Mouse (Mus musculus) thymus, adult 2 months (tissue): Measurements from ENCODE around the gene Olig3. TPM values are rescaled to one million over a fixed set of nuclear protein-coding genes. Genes with fewer than 3 reads are reported as not detected.

Source experiments
- DNase-seq: peaks from one replicate; pipeline ENCODE4 v3.0.0; 2021
- H3K27ac ChIP-seq: fragments of 200-500 bp; 2 replicates; pipeline ENCODE4 v1.5.1; 2012; ENCODE audit warnings: low read length, control low read depth; ENCODE audit not compliant: control insufficient read depth, insufficient read depth
- H3K27me3 ChIP-seq: fragments of 200-500 bp; 2 replicates; pipeline ENCODE4 v1.6.1; 2012; ENCODE audit warnings: mild to moderate bottlenecking, low read length, moderate library complexity, mixed read lengths; ENCODE audit not compliant: control insufficient read depth, insufficient read depth
- H3K36me3 ChIP-seq: fragments of 200-500 bp; 2 replicates; pipeline ENCODE4 v1.6.1; 2012; ENCODE audit warnings: mild to moderate bottlenecking, low read length, moderate library complexity; ENCODE audit not compliant: control insufficient read depth, insufficient read depth
- H3K4me1 ChIP-seq: fragments of 200-500 bp; replicated peaks from 2 replicates; pipeline ENCODE4 v1.6.1; 2012; ENCODE audit warnings: low read length; ENCODE audit not compliant: control insufficient read depth, insufficient read depth
- H3K4me3 ChIP-seq: fragments of 200-500 bp; 2 replicates; pipeline ENCODE4 v1.5.1; 2012; ENCODE audit warnings: mild to moderate bottlenecking, low read length, control low read depth, moderate library complexity; ENCODE audit not compliant: control insufficient read depth, insufficient read depth
- CTCF ChIP-seq: fragments of 200-500 bp; IDR thresholded peaks from 2 replicates; pipeline ENCODE4 v1.5.1; 2012; ENCODE audit warnings: mild to moderate bottlenecking, control low read depth, low read length, moderate library complexity, borderline replicate concordance; ENCODE audit not compliant: control insufficient read depth, poor library complexity, insufficient read depth; ENCODE audit errors: extremely low read depth
- POLR2A ChIP-seq: fragments of 200-500 bp; IDR thresholded peaks from 2 replicates; pipeline ENCODE4 v1.6.1; 2012; ENCODE audit warnings: mild to moderate bottlenecking, low read length, control low read depth, moderate library complexity; ENCODE audit not compliant: control insufficient read depth, poor library complexity, insufficient read depth; ENCODE audit errors: extremely low read depth
- WGBS: fragments of 180-500 bp; shearing (Covaris S2); methylation state at CpG from one replicate; pipeline ENCODE4 v1.1.7; 2018; 5-methylcytosine and 5-hydroxymethylcytosine counted together
- polyA plus RNA-seq: library from polyadenylated mRNA; depleted of rRNA; stranded (reverse); fragments of >200 nt; gene quantifications from 2 replicates; pipeline ENCODE4 v1.2.3, GENCODE M21; 2012

The Olig3 gene
- polyA plus RNA-seq, 1 experiment, result 3.9 TPM

GRCm38 (mm10) chr10:19353631-19354030, 2.7 kb upstream of the Olig3 start:
- no peak for TF ChIP-seq CTCF
- TF ChIP-seq POLR2A, result no peak
- H3K27ac ChIP-seq, result no peak overlapping the region
- peaks cover 26% of the 10 kb centered on the region for H3K4me1 ChIP-seq
- whole genome bisulfite sequencing, result 28% methylated on average over 5 of the region's 5 CpGs
- no peaks in the 10 kb centered on the region for H3K36me3 ChIP-seq
- H3K4me3 ChIP-seq, result no peak overlapping the region
- peaks cover 49% of the 10 kb centered on the region for H3K27me3 ChIP-seq
- DNase-seq, result no peak

DNA sequence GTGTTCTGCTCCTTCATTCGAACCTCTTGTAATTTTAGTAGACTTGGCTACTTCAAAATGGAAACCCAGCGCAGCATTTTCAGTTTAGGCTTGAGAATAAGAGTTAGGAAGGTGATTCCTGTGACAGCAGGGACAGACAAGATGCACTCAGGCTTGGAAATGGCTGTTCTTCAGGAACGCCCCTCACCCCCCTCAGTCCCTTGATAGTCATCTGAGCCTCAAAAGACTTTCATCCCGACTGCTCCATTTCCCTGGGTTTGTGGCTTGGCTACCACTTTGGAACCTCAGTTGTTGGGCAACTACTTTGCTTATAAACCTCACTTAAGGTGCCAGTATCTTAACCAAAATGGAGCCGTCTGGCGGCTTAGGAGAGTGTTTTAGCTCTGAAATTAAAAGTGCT, 2.2 kb upstream of the Olig3 start:
- H3K4me3 ChIP-seq, result no peak overlapping the region
- H3K27me3 ChIP-seq, result peaks cover 49% of the 10 kb centered on the region
- 20% methylated on average over 6 of the region's 6 CpGs for whole genome bisulfite sequencing
- no peak for TF ChIP-seq POLR2A
- TF ChIP-seq CTCF, result no peak
- no peak overlapping the region for H3K27ac ChIP-seq
- no peaks in the 10 kb centered on the region for H3K36me3 ChIP-seq
- H3K4me1 ChIP-seq, result peaks cover 26% of the 10 kb centered on the region
- DNase-seq, result no peak

DNA sequence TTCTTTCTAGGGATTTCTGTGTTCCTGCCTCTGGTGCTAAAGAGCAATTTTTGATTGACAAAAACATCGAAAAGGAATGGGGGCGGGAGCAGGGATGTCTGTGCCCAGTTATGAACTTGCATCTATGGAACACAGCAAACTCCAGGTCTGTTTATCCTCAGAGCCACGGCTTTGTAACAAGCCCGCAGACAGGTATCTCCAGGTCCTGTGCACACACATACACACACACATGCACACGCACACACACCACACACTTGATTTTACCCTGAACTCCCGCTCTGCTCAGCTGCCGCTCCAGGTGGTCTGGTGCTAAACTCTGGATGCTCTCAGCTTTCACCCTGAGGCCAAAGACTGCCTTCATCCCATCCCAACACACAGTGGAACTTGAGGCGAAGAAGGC, 1.3 kb upstream of the Olig3 start:
- no peak overlapping the region for H3K27ac ChIP-seq
- H3K27me3 ChIP-seq, result peaks cover 49% of the 10 kb centered on the region
- TF ChIP-seq POLR2A (no peak), CTCF (no peak)

DNA sequence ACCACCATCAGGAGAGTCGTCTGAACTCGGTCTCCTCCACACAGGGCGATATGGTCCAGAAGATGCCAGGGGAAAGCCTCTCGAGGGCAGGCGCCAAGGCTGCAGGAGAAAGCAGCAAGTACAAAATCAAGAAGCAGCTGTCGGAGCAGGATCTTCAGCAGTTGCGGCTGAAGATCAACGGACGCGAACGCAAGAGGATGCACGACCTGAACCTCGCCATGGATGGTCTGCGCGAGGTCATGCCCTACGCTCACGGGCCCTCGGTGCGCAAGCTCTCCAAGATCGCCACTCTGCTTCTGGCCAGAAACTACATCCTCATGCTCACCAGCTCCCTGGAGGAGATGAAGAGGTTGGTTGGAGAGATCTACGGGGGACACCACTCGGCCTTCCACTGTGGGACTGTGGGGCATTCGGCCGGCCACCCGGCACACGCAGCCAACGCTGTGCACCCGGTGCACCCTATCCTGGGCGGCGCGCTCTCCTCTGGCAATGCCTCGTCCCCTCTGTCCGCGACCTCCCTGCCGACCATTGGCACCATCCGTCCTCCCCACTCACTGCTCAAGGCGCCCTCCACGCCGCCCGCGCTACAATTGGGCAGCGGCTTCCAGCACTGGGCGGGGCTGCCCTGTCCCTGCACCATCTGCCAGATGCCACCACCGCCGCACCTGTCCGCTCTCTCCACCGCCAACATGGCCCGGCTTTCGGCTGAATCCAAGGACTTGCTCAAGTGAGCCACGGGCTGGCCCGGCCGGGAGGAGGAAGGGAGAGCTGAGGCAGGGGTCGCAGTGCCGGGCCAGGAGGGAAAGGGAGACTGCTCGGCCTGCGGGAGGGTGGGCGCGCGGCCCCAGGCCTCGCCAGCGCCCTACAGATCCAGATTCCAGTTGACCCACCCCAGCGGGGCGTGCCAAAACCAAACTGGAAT, 648 bp downstream of the Olig3 start:
- 8% methylated on average over 63 of the region's 63 CpGs for WGBS
- H3K36me3 ChIP-seq, result no peaks in the 10 kb centered on the region
- peak; percentile 32 for DNase-seq
- no peak for TF ChIP-seq CTCF
- no peak for TF ChIP-seq POLR2A
- peaks cover 26% of the 10 kb centered on the region for H3K4me1 ChIP-seq
- peaks cover 44% of the 10 kb centered on the region for H3K27me3 ChIP-seq
- no peak overlapping the region for H3K27ac ChIP-seq
- H3K4me3 ChIP-seq, result peak overlapping the region; percentile 50

More for the DNA sequence above, 1.3 kb upstream of the Olig3 start:
- WGBS, result 21% methylated on average over 8 of the region's 8 CpGs
- DNase-seq, result no peak
- Histone ChIP-seq H3K4me1 (peaks cover 26% of the 10 kb centered on the region), H3K4me3 (no peak overlapping the region), H3K36me3 (no peaks in the 10 kb centered on the region)

DNA sequence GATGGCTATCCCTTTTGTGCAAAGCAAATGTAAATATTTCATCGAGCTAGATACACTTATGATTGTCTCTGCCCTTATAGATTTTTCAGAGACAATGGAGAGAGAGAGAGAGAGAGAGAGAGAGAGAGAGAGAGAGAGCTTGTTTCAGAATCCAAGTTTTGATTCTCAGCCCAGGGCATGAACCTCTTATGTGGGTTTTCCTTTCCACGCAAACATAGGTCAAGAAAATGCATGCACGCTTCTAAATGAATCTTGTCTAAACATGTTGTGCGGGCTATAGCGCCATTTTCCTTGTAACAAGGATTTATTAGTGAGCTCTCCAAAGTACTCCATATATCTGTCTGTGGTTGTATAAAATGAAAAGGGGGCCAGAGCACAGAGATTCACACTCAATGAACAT, 1.5 kb downstream of the Olig3 start:
- H3K27ac ChIP-seq, result no peak overlapping the region
- WGBS, result 89% methylated on average over 5 of the region's 5 CpGs
- peaks cover 22% of the 10 kb centered on the region for H3K4me1 ChIP-seq
- no peak overlapping the region for H3K4me3 ChIP-seq
- H3K27me3 ChIP-seq, result peaks cover 46% of the 10 kb centered on the region
- TF ChIP-seq CTCF, result no peak
- no peak for TF ChIP-seq POLR2A
- no peaks in the 10 kb centered on the region for H3K36me3 ChIP-seq
- no peak for DNase-seq

DNA sequence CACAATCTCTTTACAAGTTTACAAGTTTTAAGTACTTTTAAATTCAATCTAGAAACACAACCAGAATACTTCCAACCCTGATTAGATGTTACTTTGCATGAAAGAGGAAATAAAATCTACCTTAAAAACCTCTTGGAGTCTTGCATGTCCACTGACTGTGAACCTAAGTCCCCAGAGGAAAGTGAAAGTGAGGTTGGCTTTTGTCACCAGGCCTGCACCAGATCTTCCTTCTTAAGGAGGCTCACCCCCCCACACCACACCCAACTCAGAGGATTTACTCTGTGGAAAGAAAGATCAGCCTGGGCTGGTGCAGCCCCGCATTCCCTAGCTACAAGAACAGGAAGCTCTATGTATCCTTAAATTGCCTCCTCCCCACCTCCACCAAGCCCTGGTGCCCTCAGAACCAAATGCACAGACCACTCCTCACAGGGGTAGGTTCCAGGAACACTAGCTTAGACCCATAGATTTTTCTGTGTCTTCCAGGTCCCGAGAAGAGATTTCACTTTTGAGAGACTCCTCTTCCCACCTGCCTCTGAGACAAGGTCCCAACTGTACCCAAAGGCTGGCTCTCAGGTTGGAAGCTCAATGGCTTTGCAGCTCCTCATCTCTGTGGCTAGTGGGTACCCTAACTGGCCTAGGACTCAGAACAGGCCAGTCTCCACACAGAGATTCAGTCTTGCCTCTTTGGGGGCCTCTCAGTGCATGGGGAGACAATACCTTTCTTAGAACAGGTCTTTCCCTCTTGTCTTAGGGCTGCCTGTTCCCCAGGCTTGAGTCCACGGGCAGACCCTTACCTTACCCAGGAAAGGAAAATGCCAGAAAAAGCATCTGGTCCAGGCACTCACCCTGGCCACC, 4.3 kb downstream of the Olig3 start:
- WGBS, result 83% methylated on average over 3 of the region's 3 CpGs
- peaks cover 23% of the 10 kb centered on the region for H3K27me3 ChIP-seq
- H3K4me1 ChIP-seq, result peaks cover 15% of the 10 kb centered on the region
- TF ChIP-seq POLR2A (no peak), CTCF (no peak)
- no peak overlapping the region for H3K4me3 ChIP-seq
- no peak for DNase-seq
- H3K27ac ChIP-seq, result no peak overlapping the region
- no peaks in the 10 kb centered on the region for H3K36me3 ChIP-seq

DNA sequence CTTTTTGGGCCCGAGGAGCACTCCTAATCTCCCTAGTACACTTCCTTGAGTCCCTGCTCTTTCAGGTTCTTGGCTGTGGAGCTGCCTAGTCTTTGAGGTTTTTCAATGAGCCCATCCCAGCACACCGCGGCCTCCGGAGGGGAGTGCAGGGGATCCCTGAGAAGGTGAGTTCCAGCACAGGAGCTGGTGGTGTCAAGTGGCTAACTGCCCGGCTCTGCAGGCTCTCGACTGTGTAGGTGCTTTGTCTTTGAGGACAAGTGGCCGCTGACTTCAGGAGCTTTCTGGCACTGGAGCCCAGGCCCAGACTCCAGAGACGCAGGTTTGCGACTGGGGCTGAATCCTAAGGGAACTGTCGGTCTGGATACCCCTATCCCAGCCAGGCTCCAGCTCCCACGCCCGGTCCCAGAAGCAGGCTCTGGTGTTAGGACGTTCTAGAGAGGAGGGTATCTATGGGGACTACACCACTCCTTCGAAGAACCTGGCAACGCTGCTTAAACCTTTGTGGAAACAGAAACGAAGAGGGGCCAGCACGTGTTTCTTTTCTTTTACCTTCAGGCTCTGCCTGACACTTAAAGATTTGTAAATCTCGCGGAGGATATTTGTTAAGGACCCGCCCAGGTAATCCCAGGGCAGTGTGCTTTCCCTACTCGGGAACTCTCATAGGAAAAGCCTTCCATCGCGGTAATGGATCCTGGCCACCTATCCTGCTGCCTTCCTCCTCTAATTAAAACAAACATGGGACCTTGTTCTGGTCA, 5.4 kb downstream of the Olig3 start:
- TF ChIP-seq POLR2A, result no peak
- TF ChIP-seq CTCF, result no peak
- Histone ChIP-seq H3K4me3 (no peak overlapping the region), H3K4me1 (peaks cover 8% of the 10 kb centered on the region), H3K27me3 (peaks cover 18% of the 10 kb centered on the region), H3K27ac (no peak overlapping the region), H3K36me3 (no peaks in the 10 kb centered on the region)
- WGBS, result 67% methylated on average over 23 of the region's 23 CpGs
- DNase-seq, result no peak
